Comparison of ENCODE assay signal across 9 mouse cellular contexts in the genomic region with DNA sequence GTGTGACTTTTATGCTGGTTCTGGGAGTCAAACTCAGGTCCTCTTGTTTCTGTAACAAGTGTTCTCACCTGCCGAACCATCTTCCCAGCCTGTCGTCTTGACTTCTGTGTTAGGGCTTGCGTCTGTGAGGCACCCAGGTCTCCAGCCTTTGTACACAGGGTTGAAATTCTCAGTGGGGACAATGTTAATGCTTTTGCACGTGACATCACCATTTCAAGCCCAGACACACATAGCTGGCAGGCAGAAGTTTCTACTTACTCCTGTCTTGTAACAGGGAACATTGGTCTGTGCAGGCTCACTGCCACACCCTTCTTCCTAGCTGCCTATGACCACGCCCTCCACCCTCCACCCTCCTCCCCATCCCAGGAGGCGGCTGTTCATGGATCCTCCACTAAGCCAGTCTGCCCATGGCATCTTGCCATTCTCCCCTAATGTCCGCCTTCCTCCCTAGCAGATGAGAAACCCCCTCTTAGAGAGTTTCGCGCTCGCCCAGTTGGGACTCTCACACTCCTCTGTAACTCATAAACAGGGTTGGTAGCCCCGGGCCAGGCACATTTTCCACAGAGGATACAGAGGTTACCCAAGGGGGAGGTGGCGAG.
DNase-seq lines count a peak whose midpoint lies in the region; ATAC-seq and TF ChIP-seq lines count a peak whose summit lies in the region.
"Had no signal": no experiment of that assay in that cellular context is flagged by ENCODE, and none has a peak within 500 bp of the region (broad histone marks: within the 10 kb centered on the region; RNA-seq: fewer than 3 reads in every experiment).

No protein-coding gene starts in this region.

- H3K4me3 ChIP-seq in CH12.LX (replicated peaks in 1 of 3; ENCODE audit: low read depth in 2 of 3, low read length in 2 of 3, poor library complexity in 1 of 3): peak overlapping the region in 1 of 3 experiments; percentile 6
- peak overlapping the region; percentile 49; the same call in 1 of the 2 replicates for H3K4me3 ChIP-seq in G1E (ENCODE audit: low read depth, low read length)
- H3K4me3 ChIP-seq in limb, embryonic 12.5 days (replicated peaks): no peak overlapping the region

- H3K27me3 ChIP-seq in CH12.LX (replicated peaks) (no peaks in the 10 kb centered on the region), G1E (ENCODE audit: insufficient read depth, low read length) (no peaks in the 10 kb centered on the region)
- H3K27me3 ChIP-seq in limb, embryonic 12.5 days: no peaks in the 10 kb centered on the region

- dilution Hi-C loops in CH12.LX (cut with MboI; ENCODE audit: extremely low pct_ligation_motif_present, extremely low pct_unique_long_range_greater_than_20kb, low sequenced_read_pairs): no loop called here

- in situ Hi-C loops in CH12.LX (cut with MboI; ENCODE audit: low pct_ligation_motif_present, low pct_unique_long_range_greater_than_20kb, low sequenced_read_pairs): no loop called here

- no peaks in the 10 kb centered on the region for H3K9me3 ChIP-seq in CH12.LX (replicated peaks; ENCODE audit: low read length)
- H3K9me3 ChIP-seq in G1E (replicated peaks): no peaks in the 10 kb centered on the region
- no peaks in the 10 kb centered on the region for H3K9me3 ChIP-seq in limb, embryonic 12.5 days

- H3K4me2 ChIP-seq in CH12.LX (ENCODE audit: insufficient read depth, low read depth, poor library complexity, severe bottlenecking): peak overlapping the region; percentile 12
- no peak overlapping the region for H3K4me2 ChIP-seq in limb, embryonic 12.5 days

- H3K4me1 ChIP-seq in CH12.LX (ENCODE audit: control insufficient read depth in 1 of 2, insufficient read depth in 2 of 2) (peaks cover 55 to 85% of the 10 kb centered on the region in 2 experiments), G1E (ENCODE audit: insufficient read depth, low read depth, low read length) (peaks cover 97% of the 10 kb centered on the region)
- H3K4me1 ChIP-seq in limb, embryonic 12.5 days (replicated peaks): peaks cover 82% of the 10 kb centered on the region

- no peak for ATAC-seq in G1E (ENCODE audit: extremely low read depth, insufficient number of reproducible peaks, low FRiP score, poor library complexity, severe bottlenecking)
- ATAC-seq in limb, embryonic 12.5 days (ENCODE audit: insufficient number of reproducible peaks, insufficient read depth, low FRiP score, low TSS enrichment, low read depth): no peak

- TF ChIP-seq POLR2A in CH12.LX (IDR thresholded peaks at IDR 0.05; ENCODE audit: low read depth, low read length): 0 out of 2 replicates have a peak, but pooled peaks have one; percentile 18

- peaks cover 0 to 7% of the 10 kb centered on the region in 2 experiments for H3K36me3 ChIP-seq in CH12.LX (replicated peaks in 1 of 2; ENCODE audit: control insufficient read depth in 1 of 2, insufficient read depth in 1 of 2, low read length in 1 of 2)
- H3K36me3 ChIP-seq in G1E (replicated peaks): peaks cover 24% of the 10 kb centered on the region
- H3K36me3 ChIP-seq in limb, embryonic 12.5 days: no peaks in the 10 kb centered on the region

- TF ChIP-seq CTCF in CH12.LX (conservative IDR thresholded peaks at IDR 0.05 in 1 of 2, IDR thresholded peaks at IDR 0.05 in 1 of 2; ENCODE audit: low read depth in 2 of 2, low read length in 2 of 2): no peak
- no peak for TF ChIP-seq CTCF in G1E (IDR thresholded peaks at IDR 0.05; ENCODE audit: low read depth, low read length)

- peak overlapping the region; percentile 26 for H3K9ac ChIP-seq in CH12.LX (ENCODE audit: insufficient read depth, low read depth)
- H3K9ac ChIP-seq in limb, embryonic 12.5 days (replicated peaks): 0 out of 2 replicates have a peak overlapping the region, but pooled peaks have one; percentile 1

- H3K79me2 ChIP-seq in CH12.LX (replicated peaks; ENCODE audit: control insufficient read depth, extremely low read depth, insufficient read depth, poor library complexity, severe bottlenecking): peaks cover 49% of the 10 kb centered on the region

- TF ChIP-seq RAD21 in CH12.LX (IDR thresholded peaks at IDR 0.05; ENCODE audit: low read depth, low read length): no peak

- no peak for TF ChIP-seq EP300 in CH12.LX (IDR thresholded peaks at IDR 0.05; ENCODE audit: low read length)

- 65% methylated on average over 12 of the region's 12 CpGs for WGBS in limb, embryonic 12.5 days

- DNase-seq in kidney, postnatal 10 days: peak; percentile 45
- no peak for DNase-seq in kidney, adult 11 months
- DNase-seq in CH12.LX (ENCODE audit: extremely low read depth) (no peak), G1E (ENCODE audit: low spot score) (no peak)
- no peak for DNase-seq in layer of hippocampus, postnatal 36 days
- DNase-seq in T-cell, adult 2 months (ENCODE audit: low spot score): no peak
- DNase-seq in cerebellum, postnatal 36 days: no peak
- DNase-seq: cerebellum, adult 2 months had no signal

- peak overlapping the region; percentile 96 for H3K27ac ChIP-seq in CH12.LX (ENCODE audit: insufficient read depth, low read depth)
- H3K27ac ChIP-seq in limb, embryonic 12.5 days: no peak overlapping the region

TF ChIP-seq in CH12.LX, 34 proteins besides CTCF, POLR2A, EP300 and RAD21:
- no peak for TF ChIP-seq MAX (IDR thresholded peaks at IDR 0.05; ENCODE audit: low read length)
- no peak for TF ChIP-seq ELF1 (IDR thresholded peaks at IDR 0.05; ENCODE audit: low read depth, low read length)
- TF ChIP-seq MEF2A (IDR thresholded peaks at IDR 0.05; ENCODE audit: borderline replicate concordance, low read depth, low read length): no peak
- no peak for TF ChIP-seq JUND (conservative IDR thresholded peaks at IDR 0.05; ENCODE audit: low read depth, low read length)
- no peak for TF ChIP-seq NELFE (IDR thresholded peaks at IDR 0.05; ENCODE audit: low read depth, low read length)
- TF ChIP-seq BHLHE40 (IDR thresholded peaks at IDR 0.05; ENCODE audit: low read depth, low read length): peak; percentile 66
